Mouse (Mus musculus): ENCODE measurements around the gene Lgals4. TPM values are rescaled to one million over a fixed set of nuclear protein-coding genes. Genes with fewer than 3 reads are reported as not detected.
"Not testable (repeated sequence)": the region's sequence is repeated elsewhere in the genome, so short reads cannot be mapped to it uniquely, and the experiment has no call there.

Lgals4 gene
- polyA plus RNA-seq, 2 experiments = 5.9 to 18.0 TPM

DNA sequence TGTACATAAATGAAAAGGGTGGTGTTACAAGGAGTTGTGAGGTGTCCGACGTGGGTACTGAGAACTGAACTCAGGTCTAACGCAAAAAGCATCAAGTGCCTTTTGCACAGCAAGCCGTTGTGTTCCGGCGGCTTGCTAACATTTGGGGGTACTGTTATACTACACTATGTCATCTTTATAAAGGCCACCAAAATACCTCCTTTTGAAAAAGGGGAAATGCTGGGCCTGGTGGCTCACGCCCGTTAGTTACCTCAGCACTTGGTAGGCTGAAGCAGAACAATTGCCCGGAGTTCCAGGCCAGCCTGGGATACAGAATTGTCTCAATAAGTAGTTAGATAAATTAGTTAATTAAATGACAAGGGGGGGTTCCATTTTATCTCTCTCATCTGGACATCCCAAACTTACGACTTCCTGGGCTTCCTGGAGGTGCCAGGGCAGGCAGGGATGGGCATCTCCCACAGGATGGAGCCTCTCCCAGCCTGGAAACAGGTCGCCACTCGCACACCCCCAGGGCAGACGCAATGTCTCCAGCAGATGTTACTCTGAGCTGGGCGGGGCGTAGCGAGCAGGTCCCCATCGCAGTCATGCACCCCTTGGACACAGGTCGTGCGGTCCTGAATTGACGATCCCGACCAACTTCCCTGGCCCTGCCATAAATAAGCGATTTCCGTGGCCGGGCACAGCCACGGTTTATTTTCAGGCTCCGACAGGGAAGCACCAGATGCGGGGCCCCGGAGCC, 33.3 kb downstream of the Lgals4 start:
- DNase-seq (ENCODE audit: low spot score) (no peak), ATAC-seq (ENCODE audit: low FRiP score, low read depth) (no peak)
- Histone ChIP-seq H3K27me3 (ENCODE audit: control insufficient read depth, insufficient read depth, low read length) (no peaks in the 10 kb centered on the region), H3K4me1 (ENCODE audit: control insufficient read depth, insufficient read depth, low read length) (peaks cover 12% of the 10 kb centered on the region), H3K4me2 (replicated peaks; ENCODE audit: low read depth, low read length, severe bottlenecking) (no peak overlapping the region), H3K9me3 (ENCODE audit: control insufficient read depth, low read length) (no peaks in the 10 kb centered on the region), H3K36me3 (ENCODE audit: control insufficient read depth, insufficient read depth, low read length) (no peaks in the 10 kb centered on the region), H3K27ac (replicated peaks; ENCODE audit: low read depth, low read length) (no peak overlapping the region), H3K9ac (ENCODE audit: low read depth, low read length, severe bottlenecking) (no peak overlapping the region), H3K4me3 (replicated peaks; ENCODE audit: low read length) (no peak overlapping the region)
- no peak for TF ChIP-seq POLR2A (IDR thresholded peaks at IDR 0.05; ENCODE audit: borderline replicate concordance, extremely low read depth, insufficient read depth, insufficient read length)
- WGBS = 85% methylated on average over 28 of the region's 28 CpGs

DNA sequence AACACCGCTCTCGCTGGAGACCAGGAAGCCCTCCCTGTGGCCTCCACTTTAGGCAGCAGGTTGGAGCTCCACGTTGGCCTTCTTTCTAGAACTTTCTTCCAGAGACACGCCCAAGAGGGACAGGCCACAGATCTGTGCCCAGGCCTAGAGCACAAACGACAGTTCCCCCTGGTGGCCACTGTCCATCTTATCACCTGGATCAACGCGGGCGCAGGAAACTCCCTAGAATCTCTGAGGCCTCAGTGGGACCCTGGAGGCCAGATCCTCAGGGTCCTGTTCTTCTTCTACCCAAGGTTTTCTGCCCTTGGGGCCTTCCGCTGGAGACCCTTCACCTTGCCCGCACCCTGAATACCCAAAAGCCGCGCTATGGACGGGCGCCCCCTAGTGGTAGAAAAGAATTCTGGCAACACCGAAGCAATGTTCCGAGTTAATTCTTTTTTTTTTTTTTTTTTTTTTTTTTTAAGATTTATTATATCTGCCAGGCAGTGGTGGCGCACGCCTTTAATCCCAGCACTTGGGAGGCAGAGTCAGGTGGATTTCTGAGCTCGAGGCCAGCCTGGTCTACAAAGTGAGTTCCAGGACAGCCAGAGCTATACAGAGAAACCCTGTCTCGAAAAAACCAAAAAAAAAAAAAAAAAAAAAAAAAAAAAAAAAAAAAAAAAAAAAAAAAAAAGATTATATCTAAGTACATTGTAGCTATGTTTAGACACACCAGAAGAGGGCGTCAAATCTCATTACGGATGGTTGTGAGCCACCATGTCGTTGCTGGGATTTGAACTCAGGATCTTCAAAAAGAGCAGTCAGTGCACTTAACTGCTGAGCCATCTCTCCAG, 34.1 kb downstream of the Lgals4 start:
- H3K4me3 ChIP-seq (replicated peaks; ENCODE audit: low read length) = not testable (repeated sequence)

DNA sequence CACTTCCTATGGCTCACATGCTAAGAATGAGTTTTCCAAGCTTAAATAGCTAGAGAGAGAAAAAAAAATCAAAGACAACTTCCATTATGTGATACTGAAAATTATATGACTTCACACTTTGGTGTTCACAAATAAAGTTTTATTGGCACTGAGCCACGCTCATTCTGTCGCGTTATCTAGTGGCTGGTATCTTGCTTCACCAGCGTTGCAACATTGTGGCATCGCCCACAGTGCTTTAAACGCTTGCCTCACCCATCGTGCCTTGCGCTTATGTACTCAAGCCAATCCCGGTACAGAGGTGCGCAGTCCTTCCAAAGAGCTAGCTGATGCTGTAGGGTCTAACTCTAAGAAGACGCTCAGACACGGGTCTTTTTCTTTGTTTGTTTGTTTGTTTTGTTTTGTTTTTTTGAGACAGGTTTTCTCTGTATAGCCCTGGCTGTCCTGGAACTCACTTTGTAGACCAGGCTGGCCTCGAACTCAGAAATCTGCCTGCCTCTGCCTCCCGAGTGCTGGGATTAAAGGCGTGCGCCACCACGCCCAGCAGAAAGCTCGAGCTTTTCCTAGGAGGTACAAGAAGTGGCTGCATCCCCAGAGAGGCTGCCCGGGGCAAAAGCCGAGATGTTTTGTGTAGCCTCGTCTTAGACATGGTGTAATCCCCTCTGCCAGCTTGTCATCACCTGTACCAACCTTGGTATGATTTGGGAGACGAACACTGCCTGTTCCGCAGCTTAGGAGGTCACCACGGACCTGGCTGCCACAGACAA, 37.4 kb downstream of the Lgals4 start:
- DNase-seq (ENCODE audit: low spot score) = no peak
- no peak overlapping the region for H3K9ac ChIP-seq (ENCODE audit: low read depth, low read length, severe bottlenecking)
- no peak overlapping the region for H3K4me2 ChIP-seq (replicated peaks; ENCODE audit: low read depth, low read length, severe bottlenecking)
- TF ChIP-seq POLR2A (IDR thresholded peaks at IDR 0.05; ENCODE audit: borderline replicate concordance, extremely low read depth, insufficient read depth, insufficient read length) = no peak
- H3K4me1 ChIP-seq (ENCODE audit: control insufficient read depth, insufficient read depth, low read length) = no peaks in the 10 kb centered on the region; the same call in 1 of the 2 replicates
- H3K27ac ChIP-seq (replicated peaks; ENCODE audit: low read depth, low read length) = no peak overlapping the region
- ATAC-seq (ENCODE audit: low FRiP score, low read depth) = no peak
- H3K36me3 ChIP-seq (ENCODE audit: control insufficient read depth, insufficient read depth, low read length) = no peaks in the 10 kb centered on the region
- no peaks in the 10 kb centered on the region for H3K27me3 ChIP-seq (ENCODE audit: control insufficient read depth, insufficient read depth, low read length)
- 88% methylated on average over 24 of the region's 24 CpGs for WGBS
- H3K9me3 ChIP-seq (ENCODE audit: control insufficient read depth, low read length) = no peaks in the 10 kb centered on the region
- H3K4me3 ChIP-seq (replicated peaks; ENCODE audit: low read length) = no peak overlapping the region

More for the DNA sequence above, 34.1 kb downstream of the Lgals4 start:
- H3K27me3 ChIP-seq (ENCODE audit: control insufficient read depth, insufficient read depth, low read length); H3K27ac ChIP-seq (replicated peaks; ENCODE audit: low read depth, low read length); H3K36me3 ChIP-seq (ENCODE audit: control insufficient read depth, insufficient read depth, low read length); H3K9me3 ChIP-seq (ENCODE audit: control insufficient read depth, low read length); H3K9ac ChIP-seq (ENCODE audit: low read depth, low read length, severe bottlenecking): not testable (repeated sequence)
- ATAC-seq (ENCODE audit: low FRiP score, low read depth) (peak; percentile 42; the same call in 1 of the 2 replicates), DNase-seq (ENCODE audit: low spot score) (peak; percentile 50)
- Histone ChIP-seq H3K4me1 (ENCODE audit: control insufficient read depth, insufficient read depth, low read length) (peaks cover 12% of the 10 kb centered on the region), H3K4me2 (replicated peaks; ENCODE audit: low read depth, low read length, severe bottlenecking) (0 out of 2 replicates have a peak overlapping the region, but pooled peaks have one; percentile 19)
- 25% methylated on average over 23 of the region's 23 CpGs for WGBS

DNA sequence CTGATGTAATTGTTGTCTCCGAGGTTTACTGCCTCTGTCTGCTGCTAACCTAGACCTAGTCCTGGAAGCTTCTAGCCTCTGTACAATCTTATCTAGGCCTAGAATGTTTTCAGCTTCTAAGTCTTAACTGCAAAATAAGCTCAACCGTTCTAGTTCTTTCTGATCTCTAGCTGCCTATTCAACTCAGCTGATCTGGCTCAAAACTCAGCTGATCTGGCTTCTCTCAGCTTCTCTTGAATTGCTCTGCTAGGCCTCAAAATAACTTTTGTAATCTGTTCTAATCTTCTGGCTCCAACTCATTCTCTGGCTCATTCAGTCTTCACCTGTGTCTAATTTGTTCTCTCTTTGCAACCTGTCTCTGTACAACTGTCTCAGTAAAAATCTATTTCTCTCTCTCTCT, 40.9 kb downstream of the Lgals4 start:
- DNase-seq (ENCODE audit: low spot score) = no peak
- Histone ChIP-seq H3K27ac (replicated peaks; ENCODE audit: low read depth, low read length) (no peak overlapping the region), H3K4me3 (replicated peaks; ENCODE audit: low read length) (no peak overlapping the region), H3K9me3 (ENCODE audit: control insufficient read depth, low read length) (no peaks in the 10 kb centered on the region), H3K27me3 (ENCODE audit: control insufficient read depth, insufficient read depth, low read length) (no peaks in the 10 kb centered on the region), H3K9ac (ENCODE audit: low read depth, low read length, severe bottlenecking) (no peak overlapping the region), H3K4me1 (ENCODE audit: control insufficient read depth, insufficient read depth, low read length) (no peaks in the 10 kb centered on the region), H3K4me2 (replicated peaks; ENCODE audit: low read depth, low read length, severe bottlenecking) (no peak overlapping the region), H3K36me3 (ENCODE audit: control insufficient read depth, insufficient read depth, low read length) (no peaks in the 10 kb centered on the region)
- no peak for ATAC-seq (ENCODE audit: low FRiP score, low read depth)
- WGBS = 45% methylated on average over 2 of the region's 2 CpGs
- TF ChIP-seq POLR2A (IDR thresholded peaks at IDR 0.05; ENCODE audit: borderline replicate concordance, extremely low read depth, insufficient read depth, insufficient read length) = no peak

DNA sequence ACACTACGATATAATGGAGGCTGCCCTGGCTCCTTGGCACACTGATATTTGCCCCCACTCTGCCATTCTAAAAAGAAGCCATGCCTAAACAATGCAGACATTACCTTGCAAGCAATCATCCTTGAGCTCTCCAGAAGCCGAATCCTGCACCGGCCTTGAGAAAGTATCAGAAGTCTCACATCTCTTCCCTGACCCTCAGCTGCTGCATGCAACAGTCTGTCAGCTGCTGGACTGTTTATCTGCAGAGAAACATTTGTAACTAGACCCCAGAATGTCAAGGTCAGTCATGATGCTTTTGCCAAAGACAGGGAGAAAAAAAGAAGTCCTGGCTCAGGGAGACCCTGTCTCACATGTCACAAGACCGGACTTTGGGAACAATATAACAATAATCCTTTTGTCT, 42.4 kb downstream of the Lgals4 start:
- WGBS = 78% methylated on average over 4 of the region's 4 CpGs
- DNase-seq (ENCODE audit: low spot score) (no peak), ATAC-seq (ENCODE audit: low FRiP score, low read depth) (no peak)
- H3K4me2 ChIP-seq (replicated peaks; ENCODE audit: low read depth, low read length, severe bottlenecking) = no peak overlapping the region
- H3K9me3 ChIP-seq (ENCODE audit: control insufficient read depth, low read length) = no peaks in the 10 kb centered on the region
- no peak overlapping the region for H3K4me3 ChIP-seq (replicated peaks; ENCODE audit: low read length)
- no peaks in the 10 kb centered on the region for H3K4me1 ChIP-seq (ENCODE audit: control insufficient read depth, insufficient read depth, low read length)
- no peak for TF ChIP-seq POLR2A (IDR thresholded peaks at IDR 0.05; ENCODE audit: borderline replicate concordance, extremely low read depth, insufficient read depth, insufficient read length)
- no peaks in the 10 kb centered on the region for H3K36me3 ChIP-seq (ENCODE audit: control insufficient read depth, insufficient read depth, low read length)
- no peaks in the 10 kb centered on the region for H3K27me3 ChIP-seq (ENCODE audit: control insufficient read depth, insufficient read depth, low read length)
- no peak overlapping the region for H3K9ac ChIP-seq (ENCODE audit: low read depth, low read length, severe bottlenecking)
- H3K27ac ChIP-seq (replicated peaks; ENCODE audit: low read depth, low read length) = no peak overlapping the region

Data from limb, embryonic 14.5 days (tissue).